Mouse (Mus musculus) gastrocnemius, postnatal 10 days (tissue): ENCODE results near the gene Osbpl8. TPM values are rescaled to one million over a fixed set of nuclear protein-coding genes. Genes with fewer than 3 reads are reported as not detected.
"Not testable (repeated sequence)": the region's sequence is repeated elsewhere in the genome, so short reads cannot be mapped to it uniquely, and the experiment has no call there.

Experiments
- DNase-seq: peaks from one replicate; pipeline ENCODE4 v3.0.0; 2021; ENCODE audit warnings: mixed read lengths
- total RNA-seq, 2 experiments: library from RNA; stranded (reverse); gene quantifications; 2 replicates each; pipeline ENCODE4 v1.2.3; 2021

Osbpl8 gene
- total RNA-seq, 2 experiments from 2014 or later, result 17.5 to 20.2 TPM

DNA sequence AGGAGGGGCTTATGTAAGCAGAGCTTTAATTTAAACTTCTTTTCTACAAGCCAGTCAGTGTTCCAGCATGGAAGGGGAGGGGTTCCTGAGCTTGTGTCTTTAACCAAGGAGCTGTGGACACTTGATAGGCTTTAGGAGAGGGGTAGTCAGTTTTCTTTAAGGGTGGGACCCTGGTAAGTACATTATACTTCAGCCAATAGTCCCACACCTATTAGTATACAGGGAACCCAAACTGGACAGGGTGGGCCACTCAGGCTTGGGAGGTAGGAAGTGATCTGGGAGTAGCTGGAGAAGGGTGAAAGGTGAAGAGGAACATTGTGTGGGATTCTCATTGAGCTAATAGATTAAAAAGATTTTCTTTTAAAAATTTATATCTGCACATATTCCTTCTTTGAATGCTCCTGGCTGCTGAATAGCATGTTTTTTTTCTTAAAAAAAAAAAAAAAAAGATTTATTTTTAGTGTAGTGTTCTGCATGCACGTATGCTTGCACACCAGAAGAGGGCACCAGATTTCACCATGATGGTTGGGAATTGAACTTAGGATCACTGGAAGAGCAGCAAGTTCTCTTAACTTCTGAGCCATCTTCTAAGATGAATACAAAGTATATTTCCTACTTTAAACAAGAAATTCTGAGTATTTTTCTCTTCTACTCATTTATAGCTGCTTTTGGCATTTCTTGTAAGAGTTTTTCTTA lies 21.2 kb downstream of the Osbpl8 start:
- no peak for DNase-seq

DNA sequence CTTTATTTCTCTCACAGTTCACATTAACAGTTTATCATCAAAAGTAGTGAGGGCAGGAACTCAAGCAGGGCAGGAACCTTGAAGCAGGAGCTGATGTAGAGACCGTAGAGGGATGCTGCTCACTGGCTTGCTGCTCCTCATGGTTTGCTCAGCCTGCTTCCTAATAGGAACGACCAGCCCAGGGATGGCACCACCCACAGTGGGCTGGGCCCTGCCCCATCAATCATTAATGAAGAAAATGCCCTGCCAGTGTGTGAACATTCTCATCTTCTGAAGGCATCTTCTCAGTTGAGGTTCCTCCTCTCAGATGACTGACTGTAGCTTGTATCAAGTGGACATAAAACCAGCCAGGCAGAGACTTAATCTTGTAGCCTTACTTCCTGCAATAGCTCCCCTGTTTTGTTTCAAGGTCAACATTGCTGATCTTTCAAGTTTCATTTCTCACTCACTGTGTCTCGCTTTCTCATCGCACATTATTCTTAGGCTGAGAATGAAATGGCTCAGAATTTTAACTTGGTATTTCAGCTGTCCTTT lies 24.5 kb downstream of the Osbpl8 start:
- no peak for DNase-seq

DNA sequence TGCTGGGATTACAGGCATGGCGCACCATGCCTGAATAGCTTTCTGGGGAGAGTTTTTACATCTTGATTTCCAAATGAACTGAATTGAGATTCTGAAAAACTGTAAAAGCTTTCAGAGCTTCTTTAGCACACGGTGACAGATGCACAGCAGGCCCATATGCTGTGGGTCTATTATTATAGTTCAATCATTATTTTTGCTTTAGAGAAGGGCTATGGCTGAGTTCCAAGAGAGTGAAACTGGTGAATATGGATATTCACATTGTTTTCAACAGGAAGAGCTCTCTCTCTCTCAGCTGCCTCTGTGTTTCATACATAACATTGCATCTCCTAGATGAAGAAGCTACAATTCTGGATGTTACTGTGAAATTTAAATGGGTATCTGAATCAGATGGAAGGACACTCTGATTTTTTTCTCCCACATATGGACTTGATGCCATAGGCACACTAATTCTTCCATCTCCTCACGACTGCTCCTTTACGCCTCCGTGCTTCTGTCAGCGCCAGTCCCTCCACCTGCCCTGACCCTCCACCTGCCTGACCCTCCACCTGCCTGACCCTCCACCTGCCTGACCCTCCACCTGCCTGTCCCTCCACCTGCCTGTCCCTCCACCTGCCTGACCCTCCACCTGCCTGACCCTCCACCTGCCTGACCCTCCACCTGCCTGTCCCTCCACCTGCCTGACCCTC lies 25.7 kb downstream of the Osbpl8 start:
- no peak for DNase-seq

DNA sequence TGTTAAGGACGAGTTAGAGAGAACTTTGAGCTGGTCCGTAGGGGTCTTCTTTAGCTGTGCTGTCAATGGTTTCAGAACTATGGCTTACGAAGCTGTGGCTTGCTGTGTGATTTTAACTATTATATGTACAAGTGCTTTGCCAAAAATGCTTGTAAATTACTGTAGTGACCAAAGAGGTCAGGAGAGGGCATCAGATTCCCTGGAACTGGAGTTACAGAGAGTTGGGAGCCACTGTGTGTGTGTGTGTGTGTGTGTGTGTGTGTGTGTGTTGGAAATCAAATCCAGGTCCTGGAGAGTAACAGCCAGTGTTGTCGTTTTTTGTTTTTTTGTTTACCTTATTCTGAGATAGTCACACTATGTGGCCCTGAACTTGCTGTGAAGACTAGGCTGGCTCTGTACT lies 29.0 kb downstream of the Osbpl8 start:
- no peak for DNase-seq

DNA sequence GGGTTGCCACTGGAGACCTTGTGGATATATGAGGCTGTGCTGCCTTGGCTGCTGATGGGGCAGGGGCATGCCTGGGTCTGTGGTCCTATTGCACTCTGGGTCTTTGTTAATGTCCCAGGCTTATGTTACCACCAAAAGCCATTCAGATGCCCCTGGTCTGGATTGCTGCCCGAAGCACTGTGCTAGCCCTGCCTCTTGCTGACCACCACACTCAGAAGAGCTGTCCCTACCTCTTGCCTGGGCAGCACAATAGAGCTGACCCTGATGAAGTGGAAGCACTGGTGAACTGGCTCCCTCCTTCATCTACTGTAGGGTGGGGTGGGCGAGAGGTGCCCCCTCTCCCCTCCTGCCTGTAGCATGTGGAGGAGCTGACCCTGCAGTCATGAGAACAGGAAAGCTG lies 31.6 kb downstream of the Osbpl8 start:
- no peak for DNase-seq

DNA sequence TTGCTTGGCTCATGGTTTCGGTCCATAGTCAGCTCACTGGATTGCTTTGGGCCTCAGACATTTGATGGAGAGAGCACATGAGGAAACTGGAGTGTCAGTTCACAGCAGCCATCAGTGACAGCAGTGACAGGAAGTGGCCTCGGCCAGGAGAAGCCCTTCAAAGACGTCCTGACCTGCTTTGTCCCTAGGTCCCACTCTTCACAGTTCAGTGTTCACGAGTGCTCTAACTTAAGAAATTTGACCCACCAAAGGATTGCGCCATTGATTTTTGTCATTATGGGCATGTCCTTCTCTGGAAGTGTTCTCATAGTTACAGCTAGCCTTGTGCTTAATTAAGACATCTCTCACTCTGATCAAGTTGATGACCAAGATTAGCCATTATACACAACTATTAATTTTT lies 34.2 kb downstream of the Osbpl8 start:
- DNase-seq, result not testable (repeated sequence)

DNA sequence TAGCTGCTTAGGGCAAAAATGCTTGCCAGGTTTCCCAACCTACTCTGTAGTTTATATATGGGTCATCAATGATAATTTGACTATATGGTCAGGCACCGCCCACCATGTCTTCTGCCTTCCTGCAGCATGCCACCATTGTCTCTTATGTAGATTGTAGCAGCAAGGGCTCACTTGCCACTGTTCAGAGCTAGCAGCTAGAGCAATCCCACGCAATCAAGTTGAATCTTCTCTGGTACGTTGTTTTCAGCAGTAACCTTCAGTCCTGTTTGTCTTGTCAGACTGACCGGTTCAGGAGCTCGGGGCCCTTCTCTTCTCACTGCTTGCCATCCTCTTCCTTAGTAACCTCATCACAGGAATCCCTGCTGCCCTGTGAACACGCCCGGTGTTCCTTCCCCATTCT lies 36.6 kb downstream of the Osbpl8 start:
- DNase-seq, result no peak

DNA sequence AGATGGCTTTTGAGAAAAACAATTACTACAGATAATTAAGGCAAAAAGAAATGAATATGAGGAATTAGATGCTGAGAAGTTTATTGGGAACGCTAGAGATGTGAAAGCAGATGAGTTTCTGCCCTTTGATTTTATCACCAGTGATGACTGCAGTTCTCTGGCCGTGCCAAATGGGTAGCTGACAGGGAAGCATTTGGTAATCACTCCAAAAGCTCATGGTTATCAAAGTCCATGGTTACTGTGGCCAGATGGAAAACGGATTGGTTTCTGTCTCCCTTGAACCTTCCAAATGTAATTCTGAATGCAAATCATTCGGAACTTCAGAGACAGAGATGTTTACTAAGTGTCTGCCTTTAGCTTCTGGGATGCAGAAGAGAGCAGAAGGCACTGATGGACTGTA lies 37.1 kb downstream of the Osbpl8 start:
- no peak for DNase-seq

DNA sequence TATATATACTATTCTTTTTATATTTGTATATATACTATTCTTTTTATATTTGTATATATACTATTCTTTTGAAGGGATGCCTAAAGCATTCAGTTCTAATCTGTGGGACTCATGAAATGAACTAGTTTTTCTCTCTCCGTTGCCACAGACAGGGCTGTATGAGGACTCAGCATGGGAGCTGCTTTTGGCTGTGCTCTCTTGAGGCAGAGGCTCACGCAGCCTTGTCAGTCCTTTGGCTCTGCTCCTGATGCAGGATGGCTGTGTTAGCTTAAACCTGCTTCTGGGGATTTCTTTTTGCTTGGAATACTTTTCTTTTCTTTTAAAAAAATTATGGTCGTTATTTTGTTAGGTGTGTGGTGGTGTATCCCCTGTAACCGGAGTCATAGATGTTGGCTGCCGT lies 39.5 kb downstream of the Osbpl8 start:
- no peak for DNase-seq

DNA sequence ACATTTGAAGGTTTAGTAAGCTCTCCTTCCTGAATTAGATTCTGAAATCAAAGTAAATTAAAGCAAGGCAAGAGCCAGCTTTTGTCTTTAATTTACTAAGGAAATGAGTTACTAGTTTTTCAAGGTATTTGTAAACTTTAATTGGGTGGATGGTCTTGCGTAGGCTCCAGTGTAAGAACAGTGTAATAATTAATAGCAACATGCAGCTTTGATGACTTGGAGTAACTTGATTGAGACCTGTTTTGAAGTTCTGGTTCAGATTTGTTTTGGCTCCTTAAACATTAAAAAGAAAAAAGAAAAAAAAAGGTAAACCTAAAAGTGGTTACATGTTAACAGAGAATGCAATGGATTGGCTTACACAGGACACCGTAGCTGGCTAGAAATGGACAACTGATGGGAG lies 40.9 kb downstream of the Osbpl8 start:
- no peak for DNase-seq

DNA sequence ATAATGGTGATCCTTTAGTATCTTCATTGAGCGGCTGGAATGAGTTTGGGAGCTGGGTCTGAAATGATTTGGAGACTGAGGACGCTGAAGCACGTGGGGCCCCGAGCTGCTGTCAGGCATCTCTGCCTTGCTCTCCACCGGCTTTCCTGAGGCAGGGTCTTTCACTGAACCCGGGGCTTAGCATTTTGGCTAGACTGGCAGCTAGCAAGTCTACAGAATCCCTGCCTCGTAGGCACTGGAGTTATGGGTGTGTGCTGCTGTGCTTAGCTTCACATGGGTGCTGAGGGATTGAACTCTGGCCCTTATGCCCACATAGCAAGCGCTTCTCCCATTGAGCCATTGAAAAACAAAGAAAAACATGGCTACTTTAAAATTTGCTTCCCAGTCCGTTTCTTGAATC lies 42.8 kb downstream of the Osbpl8 start:
- no peak for DNase-seq

DNA sequence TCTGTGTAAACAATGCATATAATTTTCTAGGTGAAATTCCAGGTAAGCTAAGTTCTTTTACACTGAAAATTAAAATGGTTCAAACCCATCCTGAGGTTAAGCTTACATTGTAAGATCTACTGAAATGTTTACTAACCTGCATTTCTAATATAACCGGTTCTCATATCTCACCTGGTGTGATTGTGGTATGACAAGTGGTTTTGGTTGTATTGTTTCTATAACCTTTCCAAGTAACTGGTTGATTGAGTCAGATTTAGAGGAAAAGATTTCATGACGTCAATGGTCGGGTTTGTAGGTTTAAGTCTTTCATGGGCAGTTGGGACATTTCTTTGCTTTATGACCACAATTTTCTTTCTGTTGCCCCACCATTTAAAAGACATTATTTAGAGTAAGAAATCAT lies 49.5 kb downstream of the Osbpl8 start:
- DNase-seq, result no peak

DNA sequence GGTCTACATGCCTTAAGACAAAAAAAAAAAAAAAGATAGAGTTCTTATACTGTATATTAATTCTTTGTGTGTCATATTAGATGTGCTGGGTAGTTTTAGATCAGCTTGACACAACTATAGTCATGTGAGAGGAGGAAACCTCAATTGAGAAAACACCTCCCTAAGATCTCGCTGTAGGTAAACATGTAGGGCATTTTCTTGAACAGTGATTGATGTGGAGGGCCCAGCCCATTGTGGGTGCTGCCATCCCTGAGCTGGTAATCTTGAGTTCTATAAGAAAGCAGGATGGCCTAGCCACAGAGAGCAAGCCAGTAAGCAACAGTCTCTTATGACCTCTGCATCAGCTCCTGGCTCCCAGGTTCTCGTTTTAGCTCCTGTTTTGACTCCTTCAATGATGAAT lies 50.1 kb downstream of the Osbpl8 start:
- no peak for DNase-seq

DNA sequence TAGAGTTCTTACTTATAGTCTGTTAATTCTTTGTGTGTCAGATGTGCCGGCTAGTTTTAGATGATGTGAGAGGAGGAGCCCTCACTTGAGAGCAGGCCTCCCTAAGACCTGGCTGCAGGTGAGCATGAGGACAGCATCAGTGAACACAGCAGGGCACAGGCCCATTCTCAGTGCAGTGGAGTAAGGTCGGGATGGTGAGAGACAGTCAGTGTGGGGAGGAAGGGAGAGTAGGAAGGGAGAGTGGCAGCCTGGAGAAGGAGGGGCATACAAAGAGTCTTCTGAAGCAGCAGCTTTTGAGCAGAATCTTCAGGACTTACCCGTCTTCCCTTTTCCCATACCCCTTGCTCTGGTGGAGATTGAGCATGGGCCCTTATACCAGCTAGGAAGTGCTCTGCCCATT lies 51.0 kb downstream of the Osbpl8 start:
- no peak for DNase-seq

DNA sequence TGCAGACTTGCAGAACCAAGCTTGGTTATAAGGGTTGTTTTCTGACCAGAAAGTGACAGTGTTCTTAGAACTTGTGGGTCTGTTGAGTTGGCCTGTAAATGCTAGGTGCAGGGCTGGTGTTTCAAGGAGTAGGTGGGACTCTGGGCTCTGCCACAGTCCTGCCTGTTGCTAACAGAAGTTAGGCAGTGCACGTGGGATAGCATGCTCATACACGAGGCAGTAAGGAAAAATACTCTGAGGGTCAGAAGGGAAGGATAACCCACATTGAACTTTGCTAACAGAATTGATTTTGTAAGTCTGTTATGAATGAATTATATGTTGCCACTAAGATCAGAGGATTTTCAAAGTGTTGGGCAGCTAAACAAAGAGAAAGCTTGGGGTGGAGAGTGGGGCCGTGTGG lies 51.6 kb downstream of the Osbpl8 start:
- no peak for DNase-seq

DNA sequence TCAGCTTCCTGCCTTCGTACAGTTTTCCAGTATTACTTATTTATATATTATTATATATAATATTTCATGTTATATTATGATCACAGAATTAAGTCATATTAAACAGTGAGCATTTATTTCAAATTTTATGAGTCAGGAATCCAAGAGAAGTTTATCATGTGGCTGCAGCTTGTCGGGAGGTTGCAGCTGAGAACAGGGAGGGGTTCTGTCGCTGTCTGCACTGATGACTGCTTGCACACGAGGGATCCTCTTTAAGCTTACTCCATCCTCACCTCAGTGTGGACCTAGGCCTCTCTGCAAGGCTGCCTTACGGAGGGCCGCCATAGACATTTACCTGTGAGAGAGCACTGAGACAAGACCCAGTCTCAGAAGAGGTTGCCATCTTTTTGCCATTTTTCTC lies 58.0 kb downstream of the Osbpl8 start:
- no peak for DNase-seq

DNA sequence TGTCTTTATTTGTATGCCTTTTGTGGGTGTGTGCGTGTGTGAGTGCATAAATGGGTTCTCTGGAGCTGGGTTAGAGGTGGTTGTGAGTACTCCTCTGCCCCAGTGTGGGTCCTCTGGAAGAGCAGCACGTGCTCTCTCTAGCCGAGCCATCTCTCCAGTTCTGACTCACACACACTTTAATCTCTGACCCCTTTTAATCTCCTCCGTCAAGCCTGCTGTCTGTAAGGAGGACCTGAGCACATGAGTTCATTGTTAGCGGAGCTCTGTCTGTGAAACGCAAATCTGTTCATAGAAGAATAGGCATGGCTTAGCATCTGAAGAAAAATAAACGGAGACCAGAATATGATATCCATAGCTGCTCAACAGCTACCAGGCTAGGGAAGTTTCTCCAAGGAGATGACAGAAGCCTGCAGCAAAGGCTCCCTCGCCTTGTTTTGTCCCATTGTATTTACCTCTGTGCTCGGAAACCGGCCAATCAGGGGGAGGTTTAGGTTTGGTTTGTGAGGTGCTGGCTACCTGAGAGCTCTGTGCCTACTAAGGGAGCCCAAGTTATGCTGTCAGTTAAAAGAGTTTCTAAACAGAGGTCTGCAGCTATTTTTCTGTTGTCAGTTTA lies 58.8 kb downstream of the Osbpl8 start:
- DNase-seq, result no peak

DNA sequence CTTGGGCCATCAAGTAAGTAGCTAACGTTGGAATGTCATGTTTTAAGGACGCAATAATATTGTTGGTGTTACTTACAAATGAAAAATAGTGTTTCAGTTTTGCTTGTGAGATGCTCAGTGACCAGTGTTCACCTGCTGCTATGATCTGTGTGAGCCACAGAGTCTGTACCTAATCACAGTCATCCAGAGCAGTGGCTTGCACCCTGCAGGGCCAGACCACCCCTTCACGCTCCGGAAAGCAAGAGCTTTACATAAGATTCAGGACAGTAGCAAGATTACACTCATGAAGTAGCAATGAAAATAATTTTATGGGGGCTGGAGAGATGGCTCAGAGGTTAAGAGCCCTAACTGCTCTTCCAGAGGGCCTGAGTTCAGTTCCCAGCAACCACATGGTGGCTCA lies 60.1 kb downstream of the Osbpl8 start:
- no peak for DNase-seq

DNA sequence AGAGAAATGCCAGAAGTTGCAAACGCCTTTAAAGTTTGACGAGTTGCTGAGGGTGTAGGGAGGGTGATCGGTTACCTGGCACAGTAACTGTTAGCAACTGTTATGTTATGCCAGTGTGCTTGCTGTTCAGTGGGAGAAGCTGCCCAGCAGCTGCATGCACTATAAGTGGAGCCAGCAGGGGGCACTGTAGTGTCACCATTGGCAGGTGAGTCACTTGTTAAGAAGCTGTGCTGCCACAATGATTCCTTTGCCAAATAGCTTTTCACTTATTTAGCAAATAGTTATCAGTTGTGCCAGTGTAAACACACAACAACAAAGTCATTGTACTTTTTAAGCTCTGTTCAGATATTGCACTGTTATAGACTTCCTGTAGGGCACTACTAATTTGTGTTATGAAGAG lies 62.0 kb downstream of the Osbpl8 start:
- DNase-seq, result peak; percentile 95

DNA sequence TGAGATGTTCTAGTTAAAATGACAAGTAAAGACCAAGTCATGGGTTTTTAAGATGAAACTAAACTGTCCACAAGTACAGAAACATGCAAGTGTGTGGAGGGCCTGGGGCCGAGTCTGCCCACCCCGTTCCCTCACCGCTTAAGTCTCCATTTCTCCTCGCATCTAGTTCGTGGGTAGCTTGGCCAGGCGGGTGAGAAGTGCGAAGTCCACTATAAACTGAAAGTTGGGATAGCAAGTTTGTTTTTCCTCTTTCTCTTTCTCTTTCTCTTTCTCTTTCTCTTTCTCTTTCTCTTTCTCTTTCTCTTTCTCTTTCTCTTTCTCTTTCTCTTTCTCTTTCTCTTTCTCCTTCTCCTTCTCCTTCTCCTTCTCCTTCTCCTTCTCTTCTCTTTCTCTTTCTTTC lies 67.7 kb downstream of the Osbpl8 start:
- not testable (repeated sequence) for DNase-seq

DNA sequence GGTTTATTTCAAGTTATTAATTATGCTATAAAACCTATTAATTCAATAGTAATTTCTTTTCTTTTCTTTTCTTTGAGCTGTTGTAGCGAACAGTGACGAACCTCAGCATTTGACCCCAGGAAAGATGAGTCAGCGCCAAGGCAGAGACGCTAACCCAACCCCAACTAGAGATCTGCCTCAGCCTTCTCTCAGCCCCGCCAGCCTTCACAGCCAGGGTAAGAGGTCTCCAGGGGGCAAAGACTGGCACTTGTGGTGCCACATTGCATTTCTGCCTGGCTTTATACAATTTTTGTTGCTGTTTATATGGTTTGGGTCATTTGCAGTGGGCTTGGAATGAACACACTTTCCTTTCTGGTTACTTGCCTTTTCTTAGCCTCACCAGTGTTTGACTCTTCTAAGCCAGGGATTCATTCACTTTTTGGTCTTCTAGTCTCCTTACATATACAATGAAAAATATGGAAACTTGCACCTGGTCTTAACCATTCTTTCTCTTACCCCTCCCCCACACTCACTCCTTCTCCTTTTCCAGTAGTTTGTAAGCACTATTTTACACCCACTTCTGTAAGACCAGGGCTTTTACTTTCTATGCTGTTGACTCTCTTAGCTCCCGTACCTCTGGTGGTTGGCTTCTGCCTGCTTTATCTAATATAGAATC lies 69.1 kb downstream of the Osbpl8 start:
- DNase-seq, result no peak

DNA sequence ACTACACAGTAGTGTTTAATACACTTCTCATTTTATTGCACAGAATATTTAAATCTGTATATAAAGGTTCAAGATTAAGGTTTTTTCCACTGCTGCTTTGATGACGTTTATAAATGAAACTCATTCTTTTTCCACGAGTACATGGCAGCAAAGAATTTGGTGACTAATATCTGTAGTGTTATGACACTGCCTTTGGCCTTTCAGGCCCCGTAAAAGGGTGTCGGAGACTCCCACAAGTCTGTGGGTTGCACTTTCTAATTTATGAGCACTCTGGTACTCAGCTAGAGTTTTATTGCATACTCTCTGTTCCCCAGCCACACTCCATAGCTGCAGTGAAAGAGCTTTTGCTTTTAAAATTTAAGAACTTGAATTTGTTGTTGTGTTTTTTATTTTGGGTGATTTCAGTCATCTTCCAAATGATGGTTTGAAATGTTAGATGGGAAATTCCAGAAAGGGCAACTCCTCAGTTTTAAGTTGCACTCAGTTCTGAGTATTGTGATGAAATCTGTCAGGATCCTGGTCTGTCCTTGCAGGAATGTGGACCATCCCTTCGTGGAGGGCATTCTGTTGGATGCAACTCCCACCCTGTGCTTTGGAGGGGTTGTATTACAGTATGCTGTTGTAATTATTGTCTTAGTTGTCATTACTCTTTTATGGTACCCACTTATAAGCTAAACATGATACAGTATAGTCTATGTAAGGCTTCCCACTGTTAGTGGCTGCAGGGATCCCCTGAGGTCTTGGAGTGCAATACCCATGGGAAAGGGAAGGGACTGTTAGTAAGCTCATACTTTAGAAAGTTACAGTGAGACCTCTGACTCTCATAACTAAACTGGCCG lies 70.1 kb downstream of the Osbpl8 start:
- no peak for DNase-seq
